Mouse (Mus musculus): ENCODE data around the gene Sept10.

GRCm38 (mm10) chr10:59266097-59266496 is 44.5 kb upstream of the Sept10 start:
- no peak for TF ChIP-seq CTCF (IDR thresholded peaks at IDR 0.05; ENCODE audit: extremely low read depth, insufficient read length, insufficient replicate concordance, low read depth, low read length)
- no peak for TF ChIP-seq POLR2A (IDR thresholded peaks at IDR 0.05; ENCODE audit: low read depth, low read length)
